In the genomic region with DNA sequence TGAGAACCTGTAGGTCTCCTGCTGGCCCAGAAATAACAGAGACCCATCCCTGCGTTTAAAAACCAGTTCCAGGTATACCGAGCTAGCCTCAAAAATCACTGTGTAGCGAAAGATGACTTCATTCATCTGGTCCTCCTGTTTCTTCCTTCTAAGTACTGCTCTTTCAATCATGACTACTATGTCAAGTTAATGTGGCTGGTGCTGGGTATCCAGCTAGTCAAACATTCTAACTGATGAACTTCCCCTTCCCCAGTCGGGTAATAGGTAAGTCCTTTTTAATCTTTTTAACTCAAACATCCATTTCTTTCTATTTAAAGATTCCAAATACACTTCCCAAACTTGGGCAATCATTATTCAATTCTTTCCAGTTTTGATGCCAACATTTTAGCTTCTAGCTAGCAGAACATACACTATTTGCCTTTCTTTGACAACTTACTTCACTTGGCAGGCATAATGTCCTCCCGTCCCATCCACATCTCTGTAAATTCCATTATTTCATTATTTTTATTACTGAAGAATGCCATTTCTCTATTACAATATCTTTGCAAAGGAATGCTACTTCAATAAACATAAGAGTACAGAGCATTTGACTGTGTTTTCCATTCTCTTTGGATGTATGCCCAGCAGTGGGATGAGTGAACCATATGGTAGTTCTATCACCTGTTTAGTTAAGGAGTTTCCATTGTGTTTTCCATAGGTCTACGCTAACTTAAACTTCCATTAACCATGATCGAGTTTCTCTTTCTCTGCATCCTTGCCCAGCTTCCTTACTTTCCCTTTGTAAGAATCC, we compare ENCODE assay signal across 7 mouse cellular contexts. TPM values are rescaled to one million over a fixed set of nuclear protein-coding genes. Genes with fewer than 3 reads are reported as not detected.
DNase-seq lines count a peak whose midpoint lies in the region; ATAC-seq lines count a peak whose summit lies in the region.

No protein-coding gene starts in this region.

- H3K4me3 ChIP-seq in lung, embryonic 15.5 days = peak overlapping the region; percentile 60
- no peak overlapping the region for H3K4me3 ChIP-seq in limb, embryonic 11.5 days (ENCODE audit: low read depth, low read length)
- H3K4me3 ChIP-seq in stomach, embryonic 14.5 days (ENCODE audit: low read depth, low read length) = peak overlapping the region; percentile 60

- no peaks in the 10 kb centered on the region for H3K36me3 ChIP-seq in lung, embryonic 15.5 days
- H3K36me3 ChIP-seq in limb, embryonic 11.5 days (ENCODE audit: control insufficient read depth, insufficient read depth, low read length) = no peaks in the 10 kb centered on the region
- no peaks in the 10 kb centered on the region for H3K36me3 ChIP-seq in stomach, embryonic 14.5 days (ENCODE audit: control insufficient read depth, insufficient read depth, low read length)

- 78% methylated on average over 7 of the region's 7 CpGs for whole genome bisulfite sequencing in lung, embryonic 15.5 days
- 85% methylated on average over 7 of the region's 7 CpGs for WGBS in limb, embryonic 11.5 days
- WGBS in stomach, embryonic 14.5 days = 72% methylated on average over 7 of the region's 7 CpGs

- no peaks in the 10 kb centered on the region for H3K9me3 ChIP-seq in lung, embryonic 15.5 days
- no peaks in the 10 kb centered on the region for H3K9me3 ChIP-seq in limb, embryonic 11.5 days (ENCODE audit: control insufficient read depth, low read length)
- no peaks in the 10 kb centered on the region for H3K9me3 ChIP-seq in stomach, embryonic 14.5 days (ENCODE audit: control insufficient read depth, low read depth, low read length)

- ATAC-seq in lung, embryonic 15.5 days (ENCODE audit: borderline replicate concordance, extremely low read depth, low FRiP score, low TSS enrichment) = no peak
- ATAC-seq in erythroblast, adult 5-6 weeks (replicated peaks; ENCODE audit: low FRiP score, poor library complexity, severe bottlenecking) = 0 out of 2 replicates have a peak, but pooled peaks have one; percentile 3
- no peak; the same call in 1 of the 2 replicates for ATAC-seq in limb, embryonic 11.5 days (ENCODE audit: insufficient number of reproducible peaks, low FRiP score, low TSS enrichment, low read depth)
- ATAC-seq in stomach, embryonic 14.5 days (ENCODE audit: insufficient number of reproducible peaks, insufficient read depth, low FRiP score, low read depth) = no peak

- H3K9ac ChIP-seq in lung, embryonic 15.5 days = peak overlapping the region; percentile 32; the same call in 1 of the 2 replicates
- H3K9ac ChIP-seq in limb, embryonic 11.5 days (ENCODE audit: low read length) = 0 out of 2 replicates have a peak overlapping the region, but pooled peaks have one; percentile 79
- no peak overlapping the region for H3K9ac ChIP-seq in stomach, embryonic 14.5 days (replicated peaks; ENCODE audit: low read depth, low read length)

- no peaks in the 10 kb centered on the region for H3K27me3 ChIP-seq in lung, embryonic 15.5 days
- no peaks in the 10 kb centered on the region for H3K27me3 ChIP-seq in limb, embryonic 11.5 days (ENCODE audit: control insufficient read depth, insufficient read depth, low read length)
- no peaks in the 10 kb centered on the region for H3K27me3 ChIP-seq in stomach, embryonic 14.5 days (ENCODE audit: control insufficient read depth, insufficient read depth, low read length)

- peak overlapping the region; percentile 94; the same call in 1 of the 2 replicates for H3K27ac ChIP-seq in lung, embryonic 15.5 days
- no peak overlapping the region for H3K27ac ChIP-seq in limb, embryonic 11.5 days (replicated peaks; ENCODE audit: low read depth, low read length)
- H3K27ac ChIP-seq in stomach, embryonic 14.5 days (ENCODE audit: low read length) = peak overlapping the region; percentile 94; the same call in 1 of the 2 replicates

- H3K4me2 ChIP-seq in lung, embryonic 15.5 days = peak overlapping the region; percentile 51
- H3K4me2 ChIP-seq in limb, embryonic 11.5 days (ENCODE audit: low read depth, severe bottlenecking) = peak overlapping the region; percentile 54; the same call in 1 of the 2 replicates
- peak overlapping the region; percentile 35 for H3K4me2 ChIP-seq in stomach, embryonic 14.5 days (replicated peaks; ENCODE audit: low read depth, low read length)

- H3K4me1 ChIP-seq in lung, embryonic 15.5 days = 0 out of 2 replicates have a peak, but pooled peaks cover 6% of the 10 kb centered on the region
- H3K4me1 ChIP-seq in limb, embryonic 11.5 days (ENCODE audit: control insufficient read depth, insufficient read depth, low read length) = no peaks in the 10 kb centered on the region
- no peaks in the 10 kb centered on the region for H3K4me1 ChIP-seq in stomach, embryonic 14.5 days (ENCODE audit: control insufficient read depth, insufficient read depth, low read length)

- no peak for DNase-seq in lung, postnatal 25 days (ENCODE audit: low spot score)
- no peak for DNase-seq in limb, embryonic 11.5 days (ENCODE audit: low spot score)
- no peak for DNase-seq in ovary, postnatal 36 days (ENCODE audit: low spot score)
- no peak for DNase-seq in ovary, adult 18-20 months (ENCODE audit: low spot score)

RNA-seq across cellular contexts. Expression of a gene that starts 0.7 kb away (rescaled TPM):
- 11.1 and 11.5 TPM in 2 replicates for polyA plus RNA-seq in lung, embryonic 15.5 days (2015; fragmentation: Nextera tagmentation; extraction: Ambion mirVana)
- total RNA-seq in erythroblast, adult 5-6 weeks (2015; ENCODE audit: low replicate concordance) = 1.3 and 4.8 TPM in 2 replicates
- total RNA-seq in erythroblast, adult 5-6 weeks (2017; ENCODE audit: low replicate concordance) = 2.8 and 4.5 TPM in 2 replicates
- 7.3 and 7.6 TPM in 2 replicates for polyA plus RNA-seq in limb, embryonic 11.5 days (2014; fragmentation: Nextera tagmentation; extraction: Ambion mirVana)
- 10.8 and 12.3 TPM in 2 replicates for polyA plus RNA-seq in stomach, embryonic 14.5 days (2014; fragmentation: Nextera tagmentation; extraction: Ambion mirVana)
